Mouse (Mus musculus): ENCODE measurements around the gene Pabpc6.

The Pabpc6 gene

GRCm38 (mm10) chr17:9669283-9669905 lies at the start of gene Pabpc6:
Gene Pabpc6, minus strand, starts transcription at chr17:9669717.
- no peak for DNase-seq (ENCODE audit: low spot score in 2 of 2)

GRCm38 (mm10) chr17:9710910-9711309 lies 41.4 kb upstream of the Pabpc6 start:
- no peak for DNase-seq (ENCODE audit: low spot score in 2 of 2)

- DNase-seq (ENCODE audit: low spot score in 2 of 2), result no peak
Measured at GRCm38 (mm10) chr17:9708888-9709287, 39.4 kb upstream of the Pabpc6 start.

GRCm38 (mm10) chr17:9707356-9707755 lies 37.8 kb upstream of the Pabpc6 start:
- DNase-seq (ENCODE audit: low spot score in 2 of 2), result no peak

- no peak for DNase-seq (ENCODE audit: low spot score in 2 of 2)
Measured at GRCm38 (mm10) chr17:9697763-9698162, 28.2 kb upstream of the Pabpc6 start.

- no peak for DNase-seq (ENCODE audit: low spot score in 2 of 2)
Measured at GRCm38 (mm10) chr17:9691251-9691650, 21.7 kb upstream of the Pabpc6 start.

- DNase-seq (ENCODE audit: low spot score in 2 of 2), result peak in 1 of 2 experiments; percentile 17
Measured at GRCm38 (mm10) chr17:9683539-9684155, 14.1 kb upstream of the Pabpc6 start.

GRCm38 (mm10) chr17:9680741-9681140 lies 11.2 kb upstream of the Pabpc6 start:
- peak; percentile 8 to 36 for DNase-seq (ENCODE audit: low spot score in 2 of 2)

- DNase-seq (ENCODE audit: low spot score in 2 of 2), result no peak
Measured at GRCm38 (mm10) chr17:9675175-9675789, 5.8 kb upstream of the Pabpc6 start.

GRCm38 (mm10) chr17:9667955-9668354 lies 1.6 kb downstream of the Pabpc6 start:
- DNase-seq (ENCODE audit: low spot score in 2 of 2), result no peak

- DNase-seq (ENCODE audit: low spot score in 2 of 2), result no peak
Measured at GRCm38 (mm10) chr17:9658651-9659050, 10.9 kb downstream of the Pabpc6 start.

- DNase-seq (ENCODE audit: low spot score in 2 of 2), result peak; percentile 18 to 31
Measured at GRCm38 (mm10) chr17:9654155-9654554, 15.4 kb downstream of the Pabpc6 start.

GRCm38 (mm10) chr17:9647644-9648043 lies 21.9 kb downstream of the Pabpc6 start:
- no peak for DNase-seq (ENCODE audit: low spot score in 2 of 2)

- DNase-seq (ENCODE audit: low spot score in 2 of 2), result no peak
Measured at GRCm38 (mm10) chr17:9643657-9644180, 25.8 kb downstream of the Pabpc6 start.

GRCm38 (mm10) chr17:9637011-9637410 lies 32.5 kb downstream of the Pabpc6 start:
- DNase-seq (ENCODE audit: low spot score in 2 of 2), result no peak

GRCm38 (mm10) chr17:9632579-9633252 lies 36.8 kb downstream of the Pabpc6 start:
- no peak for DNase-seq (ENCODE audit: low spot score in 2 of 2)

GRCm38 (mm10) chr17:9632140-9632539 lies 37.4 kb downstream of the Pabpc6 start:
- DNase-seq (ENCODE audit: low spot score in 2 of 2), result peak; percentile 14 to 22

GRCm38 (mm10) chr17:9631081-9631480 lies 38.4 kb downstream of the Pabpc6 start:
- no peak for DNase-seq (ENCODE audit: low spot score in 2 of 2)

- DNase-seq (ENCODE audit: low spot score in 2 of 2), result no peak
Measured at GRCm38 (mm10) chr17:9627011-9627410, 42.5 kb downstream of the Pabpc6 start.
